Mouse (Mus musculus): Measurements from ENCODE around the gene Pias4.

DNA sequence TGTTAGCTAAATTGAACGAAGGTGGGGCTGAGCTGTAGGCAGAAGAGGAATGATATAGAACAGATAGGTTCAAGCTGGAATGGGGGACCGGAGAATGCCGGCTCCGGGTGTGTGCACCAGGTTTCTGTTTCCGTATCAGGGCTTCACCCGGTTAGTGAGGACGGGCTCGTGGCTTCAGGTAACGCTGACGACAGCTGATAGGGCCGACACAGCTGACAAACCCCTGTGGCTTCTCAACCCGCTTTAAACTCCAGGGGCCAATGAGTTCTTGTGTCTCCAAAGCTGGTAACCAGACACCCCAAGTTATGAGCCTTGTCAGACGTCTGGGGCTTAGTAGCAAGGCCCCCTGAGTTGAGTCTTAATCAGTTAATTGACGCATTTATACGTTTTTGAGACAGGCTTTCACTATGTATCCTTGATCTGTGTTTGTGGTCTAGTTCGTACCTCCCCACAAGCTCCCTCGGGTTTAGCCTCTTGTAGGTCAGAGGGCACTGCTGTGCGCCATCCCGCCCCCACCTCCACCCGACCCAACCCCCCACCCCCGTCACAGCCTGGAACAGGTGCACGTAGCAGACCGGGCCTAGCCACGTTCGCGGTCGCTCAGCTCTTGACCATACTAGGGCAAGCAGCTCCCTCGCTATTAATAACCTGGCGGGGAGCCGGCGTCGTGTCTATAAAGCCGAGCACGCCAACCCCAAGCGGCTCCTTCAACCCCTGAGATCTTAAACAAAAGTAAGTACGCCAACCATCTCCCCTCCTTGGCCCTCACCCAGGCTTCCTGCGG lies 26.5 kb upstream of the Pias4 start:
- TF ChIP-seq GABPA (IDR thresholded peaks at IDR 0.05; ENCODE audit: low read depth, low read length), result no peak
- no peak for TF ChIP-seq EP300 (IDR thresholded peaks at IDR 0.05; ENCODE audit: low read depth in 1 of 2, low read length in 2 of 2)
- TF ChIP-seq CTCF (IDR thresholded peaks at IDR 0.05 in 2 of 3, conservative IDR thresholded peaks at IDR 0.05 in 1 of 3; ENCODE audit: control insufficient read depth in 1 of 3, insufficient read depth in 1 of 3, low read depth in 2 of 3, low read length in 3 of 3, poor library complexity in 1 of 3, severe bottlenecking in 1 of 3), result no peak
- TF ChIP-seq POLR2A (IDR thresholded peaks at IDR 0.05; ENCODE audit: control insufficient read depth in 1 of 2, insufficient read depth in 1 of 2, low read depth in 1 of 2, low read length in 2 of 2, poor library complexity in 1 of 2), result no peak
- no peak for TF ChIP-seq RAD21 (IDR thresholded peaks at IDR 0.05; ENCODE audit: low read depth, low read length)
- no peak for TF ChIP-seq SMC3 (IDR thresholded peaks at IDR 0.05; ENCODE audit: low read depth, low read length)
- no peak for TF ChIP-seq SIN3A (IDR thresholded peaks at IDR 0.05; ENCODE audit: low read length)
- TF ChIP-seq NELFE (IDR thresholded peaks at IDR 0.05; ENCODE audit: low read depth, low read length), result no peak
- TF ChIP-seq POLR2AphosphoS2 (IDR thresholded peaks at IDR 0.05; ENCODE audit: low read length), result no peak
- no peak for TF ChIP-seq USF1 (IDR thresholded peaks at IDR 0.05; ENCODE audit: low read depth, low read length)
- TF ChIP-seq GATA1 (IDR thresholded peaks at IDR 0.05; ENCODE audit: low read depth, low read length), result no peak
- no peak for TF ChIP-seq MYC (IDR thresholded peaks at IDR 0.05; ENCODE audit: low read depth, low read length)
- no peak for TF ChIP-seq CHD2 (IDR thresholded peaks at IDR 0.05; ENCODE audit: low read length)
- no peak for TF ChIP-seq TCF12 (IDR thresholded peaks at IDR 0.05; ENCODE audit: low read depth, low read length)

Data from MEL (cell line).